Mouse (Mus musculus): ENCODE data around the gene Usp31.

Gene Usp31

GRCm38 (mm10) chr7:121707073-121707667, at the start of gene Usp31:
TSS of gene Usp31 (minus strand) at chr7:121707253.
- DNase-seq, result peak; percentile 91 to 94

DNA sequence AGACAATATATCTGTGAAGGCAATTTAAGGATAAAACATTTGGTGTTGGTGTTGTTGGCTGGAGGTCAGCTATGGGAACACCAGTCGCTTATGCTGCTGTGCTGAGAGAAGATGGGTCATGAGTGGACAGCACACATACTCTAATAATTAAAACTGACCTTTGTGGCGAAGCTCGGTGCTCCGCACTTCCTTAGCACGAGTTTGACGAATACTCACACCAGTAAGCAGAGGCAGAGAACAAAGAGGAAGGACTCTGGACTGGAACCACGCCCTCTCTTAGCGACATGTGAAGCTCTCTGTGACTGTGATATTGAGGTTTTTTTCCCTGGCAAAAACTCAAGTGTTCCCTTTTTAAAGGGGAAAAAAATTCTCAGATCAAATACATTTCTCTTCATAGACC, 47.7 kb upstream of the Usp31 start:
- no peak for DNase-seq

GRCm38 (mm10) chr7:121750244-121750643, 43.2 kb upstream of the Usp31 start:
- DNase-seq, result no peak

GRCm38 (mm10) chr7:121737511-121738415, 30.7 kb upstream of the Usp31 start:
- DNase-seq, result no peak

GRCm38 (mm10) chr7:121734171-121734831, 27.2 kb upstream of the Usp31 start, which contains the start of gene Scnn1g:
TSS of gene Scnn1g (plus strand) at chr7:121734479.
- DNase-seq, result peak; percentile 40 to 54

DNA sequence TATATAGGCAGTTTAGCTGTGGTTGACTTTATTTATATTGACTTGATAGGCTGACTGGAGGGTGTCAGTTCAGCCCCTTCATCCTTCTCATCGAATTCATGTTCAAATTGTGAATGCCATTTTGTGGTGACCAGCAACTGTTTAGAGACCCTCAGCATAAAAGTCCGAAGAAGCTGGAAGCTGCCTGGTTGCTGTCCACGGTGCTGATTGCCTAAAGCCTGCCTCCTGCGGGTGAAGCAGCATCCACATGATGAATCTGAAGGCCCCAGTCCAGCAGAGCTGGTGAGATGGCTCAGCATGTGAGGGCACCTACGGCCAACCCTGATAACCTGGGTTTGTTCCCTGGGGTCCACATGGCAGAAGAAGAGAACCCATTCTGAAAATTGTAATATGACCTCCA, 23.2 kb upstream of the Usp31 start:
- DNase-seq, result no peak

DNA sequence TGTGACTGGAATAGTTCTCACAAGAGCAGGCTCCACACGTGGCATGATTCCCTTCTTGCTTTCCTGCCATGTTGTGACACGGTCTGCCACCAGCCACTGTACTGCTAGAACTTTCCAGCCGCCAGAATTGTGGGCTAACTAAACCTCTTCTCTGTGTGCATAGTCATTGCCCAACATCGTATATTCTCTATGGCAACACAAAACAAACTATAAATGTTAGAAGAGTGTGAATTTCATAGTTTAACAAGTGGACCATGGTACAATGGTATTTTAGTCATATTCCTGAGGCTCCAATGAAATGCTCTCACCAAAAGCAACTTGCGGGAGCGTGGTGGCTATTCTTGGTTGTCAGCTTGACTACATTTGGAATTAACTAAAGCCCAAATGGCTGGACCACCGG, 10.0 kb upstream of the Usp31 start:
- DNase-seq, result no peak

GRCm38 (mm10) chr7:121711171-121711570, 4.1 kb upstream of the Usp31 start:
- no peak for DNase-seq

- peak; percentile 16 to 21 for DNase-seq
Measured at GRCm38 (mm10) chr7:121706411-121707072, 511 bp downstream of the Usp31 start.

DNA sequence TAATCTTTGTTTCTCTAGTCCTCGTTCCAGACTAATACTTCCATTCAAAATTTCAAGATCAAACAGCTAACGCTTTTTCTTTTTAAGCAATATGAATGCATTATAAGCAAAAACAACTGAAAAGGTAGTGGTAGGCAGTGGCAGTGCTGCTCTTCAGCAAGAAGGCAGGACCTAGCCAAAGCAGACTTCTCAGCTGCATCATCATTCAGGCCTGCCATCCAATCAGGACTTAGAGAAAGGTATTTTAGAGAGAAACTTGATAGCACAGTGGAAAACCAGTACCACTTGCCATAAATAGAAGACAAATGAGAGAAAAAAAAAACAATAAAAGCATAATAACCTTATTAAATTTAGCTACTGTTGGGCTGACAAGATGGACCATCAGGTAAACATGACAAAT, 2.0 kb downstream of the Usp31 start:
- DNase-seq, result no peak

- no peak for DNase-seq
Measured at GRCm38 (mm10) chr7:121701983-121702382, 5.1 kb downstream of the Usp31 start.

DNA sequence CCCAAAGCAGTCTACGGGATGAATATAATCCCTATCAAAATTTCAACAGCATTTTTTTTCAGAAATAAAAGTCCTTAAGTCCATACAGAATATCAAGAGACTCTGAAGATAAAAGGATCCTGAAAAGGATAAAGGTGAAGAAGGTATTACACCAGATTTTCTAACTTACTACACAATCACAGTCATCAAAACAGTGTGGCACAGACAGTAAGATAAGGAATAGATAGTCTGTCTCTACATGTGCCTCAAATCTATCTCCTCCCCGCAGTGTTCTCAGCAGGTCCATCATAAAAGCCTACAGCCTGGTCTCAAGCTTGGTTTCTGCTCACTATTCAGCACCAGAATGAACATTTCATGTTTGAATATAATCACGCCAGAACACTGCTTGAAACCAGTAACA, 6.6 kb downstream of the Usp31 start:
- DNase-seq, result no peak

- no peak for DNase-seq
Measured at GRCm38 (mm10) chr7:121699218-121699617, 7.8 kb downstream of the Usp31 start.

GRCm38 (mm10) chr7:121697574-121697973, 9.5 kb downstream of the Usp31 start:
- DNase-seq, result no peak

- no peak for DNase-seq
Measured at GRCm38 (mm10) chr7:121697170-121697569, 9.9 kb downstream of the Usp31 start.

GRCm38 (mm10) chr7:121691803-121692202, 15.2 kb downstream of the Usp31 start:
- no peak for DNase-seq

- DNase-seq, result no peak
Measured at GRCm38 (mm10) chr7:121689338-121689737, 17.7 kb downstream of the Usp31 start.

- DNase-seq, result no peak
Measured at GRCm38 (mm10) chr7:121685140-121685984, 21.7 kb downstream of the Usp31 start.

DNA sequence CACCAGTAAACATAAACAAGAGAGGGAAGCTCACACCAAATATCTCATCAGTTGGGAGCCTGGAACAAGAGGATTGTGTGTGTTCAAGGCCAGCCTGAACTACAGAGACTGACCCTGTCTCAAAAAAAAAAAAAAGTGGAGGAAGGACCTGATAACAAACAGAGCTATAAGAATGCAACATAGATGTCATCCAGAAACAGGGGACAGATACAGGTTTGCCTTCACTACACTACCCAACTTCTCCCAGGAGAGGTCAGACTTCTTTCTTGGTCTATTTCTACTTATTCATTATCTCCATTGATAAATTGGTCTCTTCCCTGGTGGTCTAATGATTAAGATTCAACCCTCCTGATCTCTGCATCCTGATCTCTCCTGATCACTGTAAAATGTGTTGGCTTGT, 25.9 kb downstream of the Usp31 start:
- no peak for DNase-seq

DNA sequence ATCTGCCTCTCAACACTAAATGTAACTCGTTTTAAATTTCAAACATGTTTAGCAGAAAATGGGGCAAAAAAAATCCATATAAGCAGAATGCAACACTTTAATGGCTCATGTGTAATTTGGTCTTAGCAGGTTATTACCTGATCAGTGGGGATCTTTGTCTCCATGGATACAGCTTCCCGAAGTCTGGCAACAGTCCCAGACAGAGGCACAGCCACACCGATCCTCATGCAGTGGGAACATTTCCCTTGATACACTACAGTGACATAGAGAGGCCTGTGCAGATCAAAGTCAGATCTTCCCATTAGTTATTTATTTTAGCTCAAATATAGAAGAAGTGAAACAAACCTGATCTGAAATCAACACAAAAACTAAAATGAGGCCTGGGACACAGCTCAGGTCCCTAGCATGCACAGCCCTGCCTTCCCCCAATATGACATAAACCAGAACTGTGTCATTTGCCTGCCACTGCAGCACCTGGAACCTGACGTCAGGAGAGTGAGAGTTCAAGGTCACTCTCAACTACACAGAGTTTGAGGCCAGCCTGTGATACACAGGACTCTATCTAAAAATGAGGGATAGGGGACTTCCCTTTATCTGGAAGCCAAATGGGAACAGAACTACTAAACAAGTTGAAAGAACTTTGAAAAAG, 29.8 kb downstream of the Usp31 start:
- DNase-seq, result no peak

DNA sequence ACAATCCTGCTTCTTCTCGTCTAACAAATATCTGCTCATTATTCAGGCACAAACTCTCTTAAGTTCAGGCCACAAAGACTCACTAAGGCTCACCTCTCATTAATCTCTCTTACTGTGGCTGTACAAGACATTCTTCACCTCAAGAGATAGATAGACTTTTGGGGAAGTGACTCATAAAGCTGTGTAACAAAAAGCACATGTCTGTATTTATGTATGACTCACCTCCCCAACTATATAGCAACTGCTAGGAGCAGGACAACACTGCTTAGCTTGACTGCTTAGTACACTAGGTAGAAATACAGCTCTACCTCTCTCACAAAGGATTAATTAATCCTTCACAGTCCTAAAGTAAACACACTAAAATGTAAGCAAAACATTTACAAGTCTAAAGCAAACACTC, 46.3 kb downstream of the Usp31 start:
- no peak for DNase-seq

DNA sequence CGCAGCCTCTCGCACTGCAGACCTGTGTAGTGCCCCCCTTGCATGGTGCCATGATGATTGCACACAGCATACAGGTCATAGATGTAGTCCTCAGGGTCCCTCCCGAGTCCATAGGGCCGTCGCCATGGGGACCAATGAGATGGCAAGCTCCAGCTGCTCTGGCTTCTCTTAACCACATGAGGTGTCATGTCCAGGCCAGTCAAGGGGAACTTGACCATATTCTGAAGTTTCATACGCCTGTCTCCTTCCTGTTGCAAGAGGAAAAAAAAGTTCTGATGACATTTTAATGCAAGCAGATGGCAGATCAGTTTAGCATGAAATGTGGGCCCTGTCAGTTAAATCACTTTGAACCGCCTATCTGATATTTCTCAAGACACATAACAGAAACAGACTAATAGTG, 48.2 kb downstream of the Usp31 start:
- no peak for DNase-seq

All from thymus, adult 18-20 months (tissue).